Mouse (Mus musculus) C2C12 (cell line): ENCODE results near the gene Adgrb3. TPM values are rescaled to one million over a fixed set of nuclear protein-coding genes. Genes with fewer than 3 reads are reported as not detected.

ENCODE experiments used
- H3K27me3 ChIP-seq: one replicate; pipeline ENCODE4 v1.6.1; 2011; ENCODE audit not compliant: control insufficient read depth, insufficient read depth, insufficient read length
- H3K36me3 ChIP-seq: one replicate; pipeline ENCODE4 v1.6.1; 2011; ENCODE audit not compliant: control insufficient read depth, insufficient read depth
- H3K4me3 ChIP-seq: one replicate; pipeline ENCODE4 v1.5.1; 2011; ENCODE audit warnings: mild to moderate bottlenecking, control low read depth; ENCODE audit not compliant: poor library complexity, insufficient read depth, severe bottlenecking
- H3K79me2 ChIP-seq: one replicate; pipeline ENCODE4 v1.6.1; 2011; ENCODE audit not compliant: control insufficient read depth, insufficient read depth
- H3K79me3 ChIP-seq: one replicate; pipeline ENCODE4 v1.6.1; 2011; ENCODE audit warnings: low read depth, control low read depth
- H3ac ChIP-seq: one replicate; pipeline ENCODE3; 2011; ENCODE audit warnings: low read depth; ENCODE audit not compliant: control insufficient read depth, insufficient read length
- CEBPB ChIP-seq: IDR thresholded peaks from one replicate; pipeline ENCODE4 v1.6.1; 2011; ENCODE audit warnings: low read depth, mild to moderate bottlenecking, control low read depth, moderate library complexity
- CTCF ChIP-seq: IDR thresholded peaks from one replicate; pipeline ENCODE4 v1.5.1; 2011; ENCODE audit not compliant: control insufficient read depth, insufficient read depth, insufficient read length
- FOSL1 ChIP-seq: IDR thresholded peaks from one replicate; pipeline ENCODE4 v1.8.0; 2011; ENCODE audit warnings: mild to moderate bottlenecking, low read length; ENCODE audit not compliant: poor library complexity, insufficient read depth, severe bottlenecking
- MAX ChIP-seq: IDR thresholded peaks from one replicate; pipeline ENCODE4 v1.6.1; 2011; ENCODE audit warnings: mild to moderate bottlenecking, control low read depth
- MYOD1 ChIP-seq: IDR thresholded peaks from one replicate; pipeline ENCODE4 v1.6.1; 2011; ENCODE audit warnings: low read depth; ENCODE audit not compliant: control insufficient read depth, insufficient read length
- MYOG ChIP-seq: IDR thresholded peaks from one replicate; pipeline ENCODE4 v1.6.1; 2011; ENCODE audit not compliant: control insufficient read depth, insufficient read length; ENCODE audit errors: extremely low read depth
- USF1 ChIP-seq: IDR thresholded peaks from one replicate; pipeline ENCODE4 v1.6.1; 2011; ENCODE audit warnings: low read depth, mild to moderate bottlenecking, control low read depth, moderate library complexity
- polyA plus RNA-seq: library from polyadenylated mRNA; unstranded; fragments of >200 nt; fragmentation: generic; extraction: Trizol; gene quantifications from one replicate; pipeline ENCODE4 v1.2.1, GENCODE M21; 2012; ENCODE audit warnings: missing spikeins

Gene Adgrb3
- polyA plus RNA-seq, 1 experiment, result not detected

DNA sequence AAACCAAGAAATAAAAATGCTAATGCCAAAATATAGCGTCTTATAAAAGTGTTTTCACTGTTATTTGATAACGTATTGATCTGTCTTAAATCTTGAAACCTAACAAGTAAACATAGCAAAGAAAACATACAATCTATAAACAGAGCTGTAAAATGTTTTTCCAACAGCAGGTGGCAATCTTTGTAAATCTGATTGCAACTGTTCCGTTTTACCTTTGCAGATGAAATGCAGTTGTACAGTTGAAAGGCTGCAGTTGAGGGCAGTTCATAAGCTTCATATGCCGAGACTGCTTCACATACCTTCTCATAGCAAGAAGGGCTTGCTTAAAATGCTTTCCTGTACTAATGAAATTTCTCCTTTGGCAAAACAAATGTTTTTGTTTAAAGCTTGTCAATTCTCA, 302.5 kb downstream of the Adgrb3 start:
- Histone ChIP-seq H3K79me2 (no peaks in the 10 kb centered on the region), H3K36me3 (no peaks in the 10 kb centered on the region), H3K79me3 (no peaks in the 10 kb centered on the region), H3K4me3 (no peak overlapping the region), H3K27me3 (no peaks in the 10 kb centered on the region), H3ac (no peak overlapping the region)
- TF ChIP-seq MYOD1, result no peak
- TF ChIP-seq CEBPB, result no peak
- TF ChIP-seq MYOG, result no peak
- no peak for TF ChIP-seq USF1
- no peak for TF ChIP-seq CTCF
- TF ChIP-seq MAX, result no peak
- no peak for TF ChIP-seq FOSL1

DNA sequence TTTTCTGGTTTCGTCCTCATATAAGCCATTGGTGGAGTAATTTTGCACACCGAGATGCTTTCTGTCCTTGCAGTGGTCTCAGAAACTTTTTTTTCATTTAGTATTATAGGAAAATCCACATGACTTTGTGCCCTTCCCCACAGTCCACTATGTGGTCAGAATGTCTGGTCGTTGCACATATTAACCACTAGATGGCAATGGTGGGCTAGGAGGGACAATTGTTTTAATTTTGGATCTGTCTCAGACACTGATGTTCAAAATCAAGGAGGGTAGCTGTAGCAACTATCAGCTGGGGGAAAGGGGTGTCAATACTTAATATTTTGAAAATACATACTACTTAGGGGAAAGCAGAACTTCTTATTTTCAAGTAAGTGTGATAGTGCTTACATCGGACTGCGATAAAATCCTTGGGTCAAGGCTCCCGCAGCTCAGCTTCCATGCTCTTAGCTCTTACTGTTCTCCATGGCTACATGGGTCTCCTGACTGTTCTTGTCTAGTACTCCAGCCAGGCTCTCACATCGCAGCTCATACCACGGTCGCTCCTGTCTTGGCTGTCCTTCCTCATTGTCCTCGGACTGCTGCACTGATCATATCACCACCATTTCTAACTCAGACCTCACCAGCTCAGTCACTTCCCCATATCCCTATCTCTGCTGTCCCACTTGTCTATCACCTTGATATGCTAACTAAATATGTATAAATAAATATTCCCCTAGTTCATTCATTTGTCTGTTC, 319.0 kb downstream of the Adgrb3 start:
- Histone ChIP-seq H3K27me3 (no peaks in the 10 kb centered on the region), H3K36me3 (no peaks in the 10 kb centered on the region), H3K4me3 (no peak overlapping the region), H3K79me3 (no peaks in the 10 kb centered on the region), H3K79me2 (no peaks in the 10 kb centered on the region), H3ac (no peak overlapping the region)
- no peak for TF ChIP-seq FOSL1
- no peak for TF ChIP-seq MYOD1
- TF ChIP-seq MYOG, result no peak
- no peak for TF ChIP-seq USF1
- no peak for TF ChIP-seq CTCF
- TF ChIP-seq MAX, result no peak
- TF ChIP-seq CEBPB, result no peak

DNA sequence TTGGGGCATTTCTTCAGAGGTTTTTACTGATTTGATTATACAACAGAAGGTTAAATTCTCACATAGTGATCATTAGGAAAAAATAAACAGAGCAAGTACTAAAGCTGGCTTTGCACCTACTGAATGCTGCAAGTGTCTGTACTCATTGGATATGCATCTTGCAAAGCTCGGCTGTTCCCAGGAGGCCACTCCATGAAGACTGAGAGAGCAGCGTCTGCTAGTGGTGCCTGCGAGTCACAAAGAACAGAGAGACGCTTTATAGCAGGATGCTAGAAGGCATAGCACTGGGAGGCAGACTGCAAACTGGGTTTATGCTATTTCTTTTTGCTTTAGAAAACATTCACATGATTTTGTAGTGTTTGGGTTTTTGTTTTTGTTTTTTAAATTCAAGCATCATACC, 325.2 kb downstream of the Adgrb3 start:
- no peak overlapping the region for H3ac ChIP-seq
- no peak overlapping the region for H3K4me3 ChIP-seq
- no peaks in the 10 kb centered on the region for H3K36me3 ChIP-seq
- no peak for TF ChIP-seq MYOG
- no peak for TF ChIP-seq USF1
- TF ChIP-seq CEBPB, result no peak
- no peak for TF ChIP-seq FOSL1
- no peak for TF ChIP-seq CTCF
- no peak for TF ChIP-seq MYOD1
- H3K79me2 ChIP-seq, result no peaks in the 10 kb centered on the region
- no peaks in the 10 kb centered on the region for H3K27me3 ChIP-seq
- H3K79me3 ChIP-seq, result no peaks in the 10 kb centered on the region

DNA sequence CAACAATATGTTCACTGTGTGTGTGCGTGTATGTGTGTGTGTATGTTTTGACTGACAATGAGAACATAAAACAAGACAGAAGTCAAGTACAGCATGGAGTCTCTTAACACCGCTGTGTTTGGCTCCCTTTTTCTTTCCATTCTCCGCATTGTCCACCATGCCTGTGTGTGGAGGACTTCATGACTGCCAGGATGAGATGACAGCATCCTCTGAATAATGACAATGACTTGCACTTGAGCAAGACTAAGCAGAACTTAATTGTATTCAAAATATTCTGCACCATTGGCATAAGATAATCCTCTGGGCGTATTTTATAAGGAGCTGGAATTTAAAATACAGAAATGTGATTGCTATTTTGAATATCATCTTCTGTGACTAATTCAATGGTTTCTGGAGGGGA, 326.0 kb downstream of the Adgrb3 start:
- TF ChIP-seq CTCF (no peak), MAX (no peak), MYOG (no peak), USF1 (no peak), CEBPB (no peak), FOSL1 (no peak), MYOD1 (no peak)
- Histone ChIP-seq H3K27me3 (no peaks in the 10 kb centered on the region), H3ac (no peak overlapping the region), H3K36me3 (no peaks in the 10 kb centered on the region), H3K79me2 (no peaks in the 10 kb centered on the region), H3K4me3 (no peak overlapping the region), H3K79me3 (no peaks in the 10 kb centered on the region)

DNA sequence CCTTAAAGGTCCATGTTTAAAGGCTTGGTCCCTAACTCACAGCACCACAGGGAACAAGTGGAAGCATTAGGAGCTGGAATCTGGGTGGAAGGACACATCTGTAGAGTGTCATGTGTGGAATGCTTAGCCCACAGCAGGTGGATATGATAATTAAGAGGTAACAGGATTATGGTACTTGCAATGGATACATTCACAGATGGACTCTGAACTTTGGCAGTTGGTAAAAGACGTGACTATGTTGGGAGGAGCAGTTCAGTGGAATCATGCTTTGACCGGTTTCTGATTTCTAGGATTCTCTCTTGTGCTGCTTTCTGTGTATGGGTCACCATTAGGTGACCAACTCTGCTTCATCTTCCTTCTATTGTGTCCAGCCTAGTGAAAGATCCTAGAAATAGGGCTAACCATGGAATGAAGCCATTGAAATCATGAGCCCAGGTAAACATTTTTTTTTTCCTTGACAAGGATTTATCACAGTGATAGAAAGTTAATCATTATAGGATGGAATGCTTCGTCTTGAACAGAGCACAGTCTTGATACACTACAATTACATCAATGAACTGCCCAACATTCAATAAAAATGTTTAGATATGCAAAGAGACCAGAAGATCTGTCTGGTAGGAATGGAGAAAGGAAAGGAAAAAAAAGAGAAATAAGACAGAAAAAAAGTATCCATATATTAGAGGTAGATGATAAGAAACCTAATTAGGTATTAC, 334.1 kb downstream of the Adgrb3 start:
- Histone ChIP-seq H3K4me3 (no peak overlapping the region), H3K79me3 (no peaks in the 10 kb centered on the region), H3K27me3 (no peaks in the 10 kb centered on the region), H3ac (no peak overlapping the region), H3K79me2 (no peaks in the 10 kb centered on the region), H3K36me3 (no peaks in the 10 kb centered on the region)
- TF ChIP-seq USF1 (no peak), MYOG (no peak), CTCF (no peak), MAX (no peak), CEBPB (no peak), MYOD1 (no peak), FOSL1 (no peak)

DNA sequence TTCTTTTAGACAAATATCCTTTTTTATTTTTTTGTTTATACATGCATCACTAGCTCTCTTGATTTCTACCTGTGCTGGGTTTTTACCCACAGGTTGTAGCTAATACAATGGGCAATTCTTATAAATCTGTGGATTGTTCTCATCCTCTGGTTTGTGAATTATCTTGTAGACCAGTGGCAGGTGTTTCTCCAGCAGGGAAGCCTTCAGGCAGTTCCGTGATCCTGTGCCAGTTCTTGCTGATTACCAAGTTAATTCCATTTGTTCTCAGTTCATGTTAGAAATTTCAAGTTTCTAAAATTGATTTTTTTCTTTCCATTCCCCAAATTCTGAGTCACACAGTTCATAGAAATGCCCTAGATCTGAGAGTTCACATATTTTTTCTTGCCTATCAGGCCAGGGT, 338.0 kb downstream of the Adgrb3 start:
- TF ChIP-seq CEBPB (no peak), FOSL1 (no peak), USF1 (no peak), MYOD1 (no peak), CTCF (no peak), MYOG (no peak)
- Histone ChIP-seq H3K36me3 (no peaks in the 10 kb centered on the region), H3K79me3 (no peaks in the 10 kb centered on the region), H3K4me3 (no peak overlapping the region), H3ac (no peak overlapping the region), H3K79me2 (no peaks in the 10 kb centered on the region), H3K27me3 (no peaks in the 10 kb centered on the region)
